In the genomic region with DNA sequence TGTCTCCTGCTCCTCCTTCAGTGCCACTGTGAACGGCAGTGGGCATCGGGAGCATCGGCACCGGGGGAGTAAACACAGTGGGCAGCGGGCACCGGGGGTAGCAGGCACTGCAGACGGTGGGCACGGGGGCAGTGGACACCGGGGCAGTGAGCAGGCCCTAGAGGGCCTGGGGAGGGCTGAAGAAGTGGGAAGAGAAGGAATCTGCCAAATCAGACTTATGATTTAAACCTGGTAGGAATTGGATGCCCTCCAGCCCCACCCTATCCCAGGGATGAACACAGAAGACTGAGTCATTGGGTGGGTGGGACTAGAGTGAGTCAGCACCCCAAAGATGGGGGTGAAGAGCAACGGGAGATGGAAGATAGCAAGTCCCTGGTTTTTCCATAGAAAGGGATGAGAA, we compare ENCODE assay signal across 10 mouse cellular contexts. TPM values are rescaled to one million over a fixed set of nuclear protein-coding genes. Genes with fewer than 3 reads are reported as not detected.
DNase-seq lines count a peak whose midpoint lies in the region; ATAC-seq lines count a peak whose summit lies in the region.
"Had no signal": no experiment of that assay in that cellular context is flagged by ENCODE, and none has a peak within 500 bp of the region (broad histone marks: within the 10 kb centered on the region; RNA-seq: fewer than 3 reads in every experiment).

No protein-coding gene starts in this region.

- 81% methylated on average over 10 of the region's 10 CpGs for WGBS in kidney, embryonic 14.5 days
- 92% methylated on average over 10 of the region's 10 CpGs for WGBS in forebrain, embryonic 11.5 days
- WGBS in forebrain, embryonic 15.5 days: 88% methylated on average over 10 of the region's 10 CpGs

- no peak for DNase-seq in kidney, postnatal 36 days
- DNase-seq in 3T3-L1 (ENCODE audit: low read depth, low spot score): peak; percentile 98
- DNase-seq in adrenal gland, postnatal 25 days: peak; percentile 78
- peak; percentile 24 for DNase-seq in heart, postnatal 4 days
- DNase-seq in forebrain, embryonic 11.5 days (ENCODE audit: low spot score): no peak
- no peak for DNase-seq in retina, embryonic 14.5 days (ENCODE audit: low spot score)

- no peaks in the 10 kb centered on the region for H3K36me3 ChIP-seq in kidney, embryonic 14.5 days (ENCODE audit: control insufficient read depth, insufficient read depth, low read length)
- H3K36me3 ChIP-seq in forebrain, embryonic 11.5 days (ENCODE audit: control insufficient read depth, insufficient read depth, low read length): no peaks in the 10 kb centered on the region
- H3K36me3 ChIP-seq in forebrain, embryonic 15.5 days: no peaks in the 10 kb centered on the region
- H3K36me3 ChIP-seq: midbrain, embryonic 13.5 days had no signal

- no peak overlapping the region for H3K27ac ChIP-seq in kidney, embryonic 14.5 days (ENCODE audit: low read depth, low read length)
- H3K27ac ChIP-seq in forebrain, embryonic 11.5 days (ENCODE audit: low read depth, low read length): no peak overlapping the region
- no peak overlapping the region for H3K27ac ChIP-seq in forebrain, embryonic 15.5 days (replicated peaks)
- H3K27ac ChIP-seq: hindbrain, postnatal 0 days; midbrain, embryonic 13.5 days had no signal

- H3K4me2 ChIP-seq in kidney, embryonic 14.5 days (replicated peaks; ENCODE audit: low read depth, low read length): peak overlapping the region; percentile 41; the same call in 1 of the 2 replicates
- no peak overlapping the region for H3K4me2 ChIP-seq in forebrain, embryonic 11.5 days (ENCODE audit: low read depth, low read length, severe bottlenecking)
- no peak overlapping the region for H3K4me2 ChIP-seq in forebrain, embryonic 15.5 days (replicated peaks)

- H3K4me3 ChIP-seq in kidney, embryonic 14.5 days (ENCODE audit: low read length): peak overlapping the region; percentile 26; the same call in 1 of the 2 replicates
- H3K4me3 ChIP-seq in forebrain, embryonic 11.5 days (ENCODE audit: low read depth, low read length): no peak overlapping the region
- no peak overlapping the region for H3K4me3 ChIP-seq in forebrain, embryonic 15.5 days

- H3K9ac ChIP-seq in kidney, embryonic 14.5 days (ENCODE audit: low read depth, low read length): peak overlapping the region; percentile 12; the same call in 1 of the 2 replicates
- no peak overlapping the region for H3K9ac ChIP-seq in forebrain, embryonic 11.5 days (ENCODE audit: low read length)
- H3K9ac ChIP-seq in forebrain, embryonic 15.5 days (replicated peaks): no peak overlapping the region

- no peak for ATAC-seq in kidney, embryonic 14.5 days (ENCODE audit: low FRiP score, low TSS enrichment)
- no peak for ATAC-seq in forebrain, embryonic 11.5 days (replicated peaks; ENCODE audit: low FRiP score)
- ATAC-seq in forebrain, embryonic 15.5 days (replicated peaks): no peak
- ATAC-seq: hindbrain, postnatal 0 days; midbrain, embryonic 13.5 days had no signal

- H3K27me3 ChIP-seq in kidney, embryonic 14.5 days (ENCODE audit: control insufficient read depth, insufficient read depth, low read length): peaks cover 13% of the 10 kb centered on the region
- H3K27me3 ChIP-seq in forebrain, embryonic 11.5 days (ENCODE audit: control insufficient read depth, insufficient read depth, low read length): peaks cover 23% of the 10 kb centered on the region
- H3K27me3 ChIP-seq in forebrain, embryonic 15.5 days: peaks cover 30% of the 10 kb centered on the region

- peaks cover 7% of the 10 kb centered on the region; the same call in 1 of the 2 replicates for H3K4me1 ChIP-seq in kidney, embryonic 14.5 days (ENCODE audit: control insufficient read depth, insufficient read depth, low read length)
- no peaks in the 10 kb centered on the region; the same call in 1 of the 2 replicates for H3K4me1 ChIP-seq in forebrain, embryonic 11.5 days (replicated peaks; ENCODE audit: control insufficient read depth, insufficient read depth, low read length)
- H3K4me1 ChIP-seq in forebrain, embryonic 15.5 days: peaks cover 4% of the 10 kb centered on the region; the same call in 1 of the 2 replicates

- no peaks in the 10 kb centered on the region for H3K9me3 ChIP-seq in kidney, embryonic 14.5 days (ENCODE audit: control insufficient read depth, low read length)
- H3K9me3 ChIP-seq in forebrain, embryonic 11.5 days (ENCODE audit: control insufficient read depth, low read length): no peaks in the 10 kb centered on the region
- H3K9me3 ChIP-seq in forebrain, embryonic 15.5 days: no peaks in the 10 kb centered on the region
- H3K9me3 ChIP-seq: midbrain, embryonic 13.5 days had no signal

RNA-seq across cellular contexts. Expression of gene Igfbp6, which starts 1.2 kb away (rescaled TPM):
- 24.0 and 27.1 TPM in 2 replicates for polyA plus RNA-seq in kidney, embryonic 14.5 days (2014; fragmentation: Nextera tagmentation; extraction: Ambion mirVana)
- 17.1 and 17.2 TPM in 2 replicates for total RNA-seq in adrenal gland, postnatal 25 days (2021)
- 10 to 100 TPM; 10.0 to 12.5 TPM for total RNA-seq in heart, postnatal 4 days (2021)
- polyA plus RNA-seq in forebrain, embryonic 11.5 days (2014; fragmentation: Nextera tagmentation; extraction: Ambion mirVana): 0.33 TPM in 1 of 2 replicates, not detected in the other
- polyA plus RNA-seq in forebrain, embryonic 15.5 days (2015; fragmentation: Nextera tagmentation; extraction: Ambion mirVana): 1.2 and 1.4 TPM in 2 replicates

RNA-seq across cellular contexts. Expression of gene Soat2, which starts 5.0 kb away (rescaled TPM):
- 0.11 and 0.28 TPM in 2 replicates for polyA plus RNA-seq in kidney, embryonic 14.5 days (2014; fragmentation: Nextera tagmentation; extraction: Ambion mirVana)
- total RNA-seq in adrenal gland, postnatal 25 days (2021): 0.55 and 1.2 TPM in 2 replicates
- total RNA-seq in heart, postnatal 4 days (2021): under 1 TPM; 0.11 to 0.17 TPM
- not detected in 2 replicates for polyA plus RNA-seq in forebrain, embryonic 11.5 days (2014; fragmentation: Nextera tagmentation; extraction: Ambion mirVana)
- polyA plus RNA-seq in forebrain, embryonic 15.5 days (2015; fragmentation: Nextera tagmentation; extraction: Ambion mirVana): not detected in 2 replicates
- polyA plus RNA-seq: midbrain, embryonic 13.5 days had no signal

RNA-seq across cellular contexts. Expression of gene Spryd3, which starts 9.3 kb away (rescaled TPM):
- polyA plus RNA-seq in kidney, embryonic 14.5 days (2014; fragmentation: Nextera tagmentation; extraction: Ambion mirVana): 9.0 and 11.1 TPM in 2 replicates
- 29.4 and 40.3 TPM in 2 replicates for total RNA-seq in adrenal gland, postnatal 25 days (2021)
- 10 to 100 TPM; 19.9 to 22.6 TPM for total RNA-seq in heart, postnatal 4 days (2021)
- 12.0 and 12.1 TPM in 2 replicates for polyA plus RNA-seq in forebrain, embryonic 11.5 days (2014; fragmentation: Nextera tagmentation; extraction: Ambion mirVana)
- polyA plus RNA-seq in forebrain, embryonic 15.5 days (2015; fragmentation: Nextera tagmentation; extraction: Ambion mirVana): 38.2 and 42.9 TPM in 2 replicates

RNA-seq across cellular contexts. Expression of gene Tns2, which starts 45.1 kb away (rescaled TPM):
- polyA plus RNA-seq in kidney, embryonic 14.5 days (2014; fragmentation: Nextera tagmentation; extraction: Ambion mirVana): 39.1 and 46.6 TPM in 2 replicates
- total RNA-seq in adrenal gland, postnatal 25 days (2021): 75.2 and 78.7 TPM in 2 replicates
- 10 to 100 TPM; 65.8 to 70.3 TPM for total RNA-seq in heart, postnatal 4 days (2021)
- 8.8 and 10.5 TPM in 2 replicates for polyA plus RNA-seq in forebrain, embryonic 11.5 days (2014; fragmentation: Nextera tagmentation; extraction: Ambion mirVana)
- 4.9 and 6.9 TPM in 2 replicates for polyA plus RNA-seq in forebrain, embryonic 15.5 days (2015; fragmentation: Nextera tagmentation; extraction: Ambion mirVana)

RNA-seq across cellular contexts. Expression of gene Zfp740, which starts 57.7 kb away (rescaled TPM):
- 30.1 and 59.9 TPM in 2 replicates for polyA plus RNA-seq in kidney, embryonic 14.5 days (2014; fragmentation: Nextera tagmentation; extraction: Ambion mirVana)
- total RNA-seq in adrenal gland, postnatal 25 days (2021): 61.4 and 80.4 TPM in 2 replicates
- 10 to 100 TPM; 45.3 to 49.4 TPM for total RNA-seq in heart, postnatal 4 days (2021)
- 79.8 and 80.7 TPM in 2 replicates for polyA plus RNA-seq in forebrain, embryonic 11.5 days (2014; fragmentation: Nextera tagmentation; extraction: Ambion mirVana)
- polyA plus RNA-seq in forebrain, embryonic 15.5 days (2015; fragmentation: Nextera tagmentation; extraction: Ambion mirVana): 90.6 and 94.0 TPM in 2 replicates

Comparison
In these comparisons a context has a peak if more than half of its experiments do, and no peak if none do; other contexts are left out.
1. DNase-seq: peak in 3T3-L1 (single experiment), adrenal gland, postnatal 25 days (single experiment) and heart, postnatal 4 days (single experiment); none in kidney, postnatal 36 days (0 of 2), forebrain, embryonic 11.5 days (single experiment) and retina, embryonic 14.5 days (single experiment).
2. RNA of gene Igfbp6, which starts 1.2 kb away (polyA plus RNA-seq): 24.0 to 27.1 TPM in kidney, embryonic 14.5 days; 1.2 to 1.4 TPM in forebrain, embryonic 15.5 days and 0.33 TPM in forebrain, embryonic 11.5 days; every median in the first group is over 10 times any median in the second.